18 mouse cellular contexts compared by ENCODE assay signal in genomic region chr2:26478685-26479205, GRCm38 (mm10). TPM values are rescaled to one million over a fixed set of nuclear protein-coding genes. Genes with fewer than 3 reads are reported as not detected.
A peak's percentile ranks its signal among the peaks of the same experiment; 100 is the strongest.
DNase-seq lines count a peak whose midpoint lies in the region; ATAC-seq and TF ChIP-seq lines count a peak whose summit lies in the region.
"Had no signal": no experiment of that assay in that cellular context is flagged by ENCODE, and none has a peak within 500 bp of the region (broad histone marks: within the 10 kb centered on the region; RNA-seq: fewer than 3 reads in every experiment).

No protein-coding gene starts in this region.

- H3K4me1 ChIP-seq in hindbrain, embryonic 10.5 days (replicated peaks) = peaks cover 83% of the 10 kb centered on the region
- peaks cover 81% of the 10 kb centered on the region for H3K4me1 ChIP-seq in midbrain, embryonic 13.5 days (replicated peaks)

- peak; percentile 71 for ATAC-seq in midbrain, embryonic 13.5 days
- ATAC-seq: activated CD4-positive, CD25-positive, alpha-beta regulatory T cell, adult 4 months had no signal

- WGBS in hindbrain, embryonic 10.5 days = 82% methylated on average over 2 of the region's 2 CpGs
- WGBS in midbrain, embryonic 13.5 days = 84% methylated on average over 2 of the region's 2 CpGs

- no peak for DNase-seq in gastrocnemius, adult 2 months
- no peak for DNase-seq in gastrocnemius, adult 8-10 months (ENCODE audit: low spot score in 2 of 2)
- peak; percentile 75 for DNase-seq in embryo, embryonic 10.5 days (ENCODE audit: low spot score)
- peak; percentile 44 for DNase-seq in hindbrain, embryonic 10.5 days (ENCODE audit: low spot score)
- DNase-seq in B cell, adult 2 months = no peak
- DNase-seq in adipocyte (ENCODE audit: low spot score) = no peak
- DNase-seq in thymus, postnatal 4 days = no peak
- DNase-seq: cerebellum, adult 18-20 months; heart, adult 11 months; kidney, postnatal 25 days; lung, adult 2 months; thymus, postnatal 14 days had no signal

- TF ChIP-seq CTCF in gastrocnemius, adult 2 months (IDR thresholded peaks at IDR 0.05) = no peak

- intact Hi-C loops in gastrocnemius, adult 2 months (cut with DNase I) = no loop called here

- H3K27ac ChIP-seq in gastrocnemius, adult 2 months = peak overlapping the region; percentile 20; the same call in 1 of the 2 replicates
- H3K27ac ChIP-seq in hindbrain, embryonic 10.5 days = peak overlapping the region; percentile 75
- peak overlapping the region; percentile 65 for H3K27ac ChIP-seq in midbrain, embryonic 13.5 days
- H3K27ac ChIP-seq: embryonic facial prominence, embryonic 12.5 days; left cerebral cortex, adult 2 months; limb, embryonic 15.5 days had no signal

- H3K27me3 ChIP-seq in hindbrain, embryonic 10.5 days (ENCODE audit: insufficient read depth, poor library complexity, severe bottlenecking) = no peaks in the 10 kb centered on the region
- no peaks in the 10 kb centered on the region for H3K27me3 ChIP-seq in midbrain, embryonic 13.5 days
- H3K27me3 ChIP-seq: embryonic facial prominence, embryonic 12.5 days; limb, embryonic 15.5 days had no signal

- H3K4me3 ChIP-seq in gastrocnemius, adult 2 months = no peak overlapping the region
- no peak overlapping the region for H3K4me3 ChIP-seq in hindbrain, embryonic 10.5 days
- no peak overlapping the region for H3K4me3 ChIP-seq in midbrain, embryonic 13.5 days (replicated peaks)
- H3K4me3 ChIP-seq: embryonic facial prominence, embryonic 12.5 days; left cerebral cortex, adult 2 months; limb, embryonic 15.5 days had no signal

- peak overlapping the region; percentile 24; the same call in 1 of the 2 replicates for H3K9ac ChIP-seq in midbrain, embryonic 13.5 days (replicated peaks)
- H3K9ac ChIP-seq: embryonic facial prominence, embryonic 12.5 days; limb, embryonic 15.5 days had no signal

- H3K36me3 ChIP-seq in hindbrain, embryonic 10.5 days = peaks cover 100% of the 10 kb centered on the region
- peaks cover 67% of the 10 kb centered on the region for H3K36me3 ChIP-seq in midbrain, embryonic 13.5 days

- H3K4me2 ChIP-seq in midbrain, embryonic 13.5 days (replicated peaks) = no peak overlapping the region
- H3K4me2 ChIP-seq: embryonic facial prominence, embryonic 12.5 days; limb, embryonic 15.5 days had no signal

- no peaks in the 10 kb centered on the region for H3K9me3 ChIP-seq in hindbrain, embryonic 10.5 days
- no peaks in the 10 kb centered on the region for H3K9me3 ChIP-seq in midbrain, embryonic 13.5 days
- H3K9me3 ChIP-seq: embryonic facial prominence, embryonic 12.5 days; limb, embryonic 15.5 days had no signal

RNA-seq across cellular contexts. Expression of gene Sec16a, which starts 33.7 kb away (rescaled TPM):
- total RNA-seq in gastrocnemius, adult 2 months (2021) = 10 to 100 TPM; 27.2 to 30.4 TPM
- total RNA-seq in gastrocnemius, adult 8-10 months (2022) = 10 to 100 TPM; 22.2 to 26.6 (median 24.3) TPM
- 25.2 and 28.9 TPM in 2 replicates for polyA plus RNA-seq in hindbrain, embryonic 10.5 days (2016; fragmentation: Nextera tagmentation; extraction: Ambion mirVana)
- 21.3 and 22.8 TPM in 2 replicates for polyA plus RNA-seq in midbrain, embryonic 13.5 days (2015; fragmentation: Nextera tagmentation; extraction: Ambion mirVana)

RNA-seq across cellular contexts. Expression of gene Notch1, which starts 37.7 kb away (rescaled TPM):
- total RNA-seq in gastrocnemius, adult 2 months (2021) = 10 to 100 TPM in 1 of 2 experiments, 1 to 10 TPM in 1; 6.9 to 11.9 TPM
- total RNA-seq in gastrocnemius, adult 8-10 months (2022) = 1 to 10 TPM; 4.9 to 7.0 (median 5.2) TPM
- polyA plus RNA-seq in hindbrain, embryonic 10.5 days (2016; fragmentation: Nextera tagmentation; extraction: Ambion mirVana) = 39.1 and 46.4 TPM in 2 replicates
- polyA plus RNA-seq in midbrain, embryonic 13.5 days (2015; fragmentation: Nextera tagmentation; extraction: Ambion mirVana) = 21.4 and 27.9 TPM in 2 replicates
- total RNA-seq: MEL had no signal

Comparison
In these comparisons a context has a peak if more than half of its experiments do, and no peak if none do; other contexts are left out.
1. DNase-seq: peak in embryo, embryonic 10.5 days (single experiment) and hindbrain, embryonic 10.5 days (single experiment); none in gastrocnemius, adult 2 months (single experiment), gastrocnemius, adult 8-10 months (0 of 2), B cell, adult 2 months (0 of 2), adipocyte (single experiment) and thymus, postnatal 4 days (single experiment).
2. H3K27ac ChIP-seq: peak in every context shown above with its lines; median percentile 75 in hindbrain, embryonic 10.5 days; 65 in midbrain, embryonic 13.5 days; 20 in gastrocnemius, adult 2 months.